Mouse (Mus musculus): ENCODE measurements at regions not wholly inside any gene's neighbourhood (a gene's known extent, or its start where the extent isn't known, plus 50 kb on each side); places are given as distances from the start of the nearest gene placed in this dataset.

DNA sequence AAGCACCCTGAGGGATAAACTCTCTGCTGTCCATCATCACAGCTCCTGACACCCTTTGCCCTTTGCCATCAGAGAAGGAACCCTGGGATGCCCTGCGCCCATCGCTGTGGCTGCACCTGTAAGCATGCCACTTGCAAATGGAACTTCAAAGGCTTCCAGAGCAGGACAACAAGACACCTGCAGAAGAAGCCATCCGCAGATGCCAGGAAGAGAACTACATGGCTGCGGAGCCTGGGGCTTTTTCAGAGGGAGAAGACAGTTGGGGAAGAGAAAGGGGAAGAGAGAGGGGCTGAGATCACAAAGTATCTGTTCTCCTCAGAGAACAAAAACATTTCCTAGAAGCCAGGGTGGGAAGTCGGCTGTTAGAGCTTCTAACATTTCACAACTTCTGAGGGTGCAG lies 365.2 kb upstream of the Runx1 start:
- TF ChIP-seq CTCF (IDR thresholded peaks at IDR 0.05; ENCODE audit: low read depth, low read length): no peak
- no peak for TF ChIP-seq POLR2A (IDR thresholded peaks at IDR 0.05; ENCODE audit: insufficient read depth, low read length)
